Mouse (Mus musculus) monocyte, adult 2 months (primary cell): ENCODE data around the gene Limd1.
"Not testable (repeated sequence)": the region's sequence is repeated elsewhere in the genome, so short reads cannot be mapped to it uniquely, and the experiment has no call there.

Experiments used
- DNase-seq, 2 experiments: peaks; one replicate each; pipeline ENCODE4 v3.0.0; 2022; ENCODE audit warnings: low spot score in 2 of 2, low read depth in 1 of 2

Limd1 gene

DNA sequence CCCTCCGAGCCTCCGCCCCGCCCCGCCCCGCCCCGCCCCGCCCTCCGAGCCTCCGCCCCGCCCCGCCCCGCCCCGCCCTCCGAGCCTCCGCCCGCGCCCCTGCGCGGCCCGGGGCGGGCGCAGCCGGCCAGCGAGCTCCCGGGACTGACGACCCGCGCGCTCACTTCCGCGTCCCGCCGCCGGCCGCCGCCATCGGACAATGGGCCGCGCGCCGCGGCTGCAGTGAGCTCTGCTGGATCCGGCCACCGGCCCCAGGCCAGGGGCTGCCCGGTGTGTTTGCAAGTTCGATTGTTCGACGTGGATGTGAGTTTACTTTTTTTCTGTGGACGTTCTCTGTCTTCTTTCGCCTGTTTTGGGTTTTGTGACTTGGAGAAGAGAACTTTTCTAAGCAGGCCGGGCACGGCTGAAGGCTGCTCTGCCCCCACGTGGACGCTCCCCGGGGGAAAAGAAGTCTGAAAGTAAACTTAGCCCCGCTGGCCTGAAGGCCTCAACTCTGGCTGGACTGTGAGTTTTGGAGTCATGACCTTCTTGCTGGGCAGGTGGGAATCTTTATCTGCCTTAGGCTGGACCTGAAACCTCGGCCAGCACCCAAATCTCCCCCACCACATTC, at the start of gene Limd1:
Gene Limd1 (plus strand): TSS at position 121 of the 610 bp plus-strand sequence.
- DNase-seq, result peak in 1 of 2 experiments; percentile 25

DNA sequence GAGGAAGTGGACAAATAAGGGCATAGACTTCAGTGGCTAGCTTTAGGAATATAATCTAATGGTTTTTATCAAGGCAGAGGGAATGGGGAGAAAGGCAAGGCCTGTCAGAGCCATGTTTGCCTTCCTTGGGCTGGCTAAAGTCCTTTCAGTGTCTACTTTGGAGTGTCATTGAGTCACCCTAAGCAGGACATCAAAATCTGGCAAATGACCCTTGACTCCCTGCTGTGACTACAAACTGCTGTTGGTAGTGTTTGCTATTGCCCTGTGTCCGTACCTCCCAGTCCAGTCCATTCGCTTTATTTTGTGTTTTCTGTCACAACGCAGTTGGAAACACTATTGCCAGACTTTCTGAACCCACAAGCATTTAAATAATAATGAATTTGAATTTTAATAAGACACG, 48.6 kb upstream of the Limd1 start:
- no peak for DNase-seq

- no peak for DNase-seq
Observed at GRCm38 (mm10) chr9:123430973-123431372, 47.5 kb upstream of the Limd1 start.

- DNase-seq, result no peak
Observed at GRCm38 (mm10) chr9:123438223-123438622, 40.3 kb upstream of the Limd1 start.

DNA sequence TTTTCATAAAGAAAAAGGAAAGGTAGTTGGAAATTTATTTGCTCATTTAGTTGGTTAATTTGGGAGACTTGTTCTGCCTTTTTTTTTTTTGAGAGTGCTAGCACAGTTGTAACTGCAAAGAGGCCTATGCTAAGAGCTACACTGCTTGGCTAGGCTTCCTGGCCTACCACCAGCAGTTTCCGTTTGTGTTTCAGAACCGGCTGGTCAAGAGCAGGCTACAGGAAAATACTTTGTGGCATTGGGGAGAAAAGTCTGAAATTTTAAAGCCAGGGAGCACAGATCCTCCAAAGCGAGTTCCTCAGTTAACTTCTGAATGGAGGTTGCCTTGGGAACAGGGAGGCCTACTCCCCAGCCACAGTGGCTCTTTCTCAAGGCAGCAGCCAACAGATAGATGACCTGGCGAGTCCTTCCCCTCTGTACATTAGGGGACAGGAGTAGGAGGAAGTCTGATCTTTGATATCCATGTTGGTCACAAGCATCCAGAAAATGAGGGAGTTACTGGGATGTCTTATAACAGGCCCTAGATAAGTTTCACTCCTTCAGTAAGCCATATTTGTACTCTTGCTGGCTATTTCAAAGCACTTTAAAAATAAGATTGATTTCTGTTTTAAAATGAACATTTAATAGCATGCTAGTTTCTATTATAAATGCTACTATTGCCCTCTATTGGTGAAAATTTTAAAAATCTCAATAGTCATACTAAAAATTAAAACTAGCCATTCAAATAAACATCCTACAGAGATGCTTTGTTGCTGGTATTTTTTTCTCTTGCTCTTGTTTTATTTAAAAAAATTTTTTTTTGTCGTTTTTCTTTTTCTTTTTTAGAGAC, 38.1 kb upstream of the Limd1 start:
- no peak for DNase-seq

DNA sequence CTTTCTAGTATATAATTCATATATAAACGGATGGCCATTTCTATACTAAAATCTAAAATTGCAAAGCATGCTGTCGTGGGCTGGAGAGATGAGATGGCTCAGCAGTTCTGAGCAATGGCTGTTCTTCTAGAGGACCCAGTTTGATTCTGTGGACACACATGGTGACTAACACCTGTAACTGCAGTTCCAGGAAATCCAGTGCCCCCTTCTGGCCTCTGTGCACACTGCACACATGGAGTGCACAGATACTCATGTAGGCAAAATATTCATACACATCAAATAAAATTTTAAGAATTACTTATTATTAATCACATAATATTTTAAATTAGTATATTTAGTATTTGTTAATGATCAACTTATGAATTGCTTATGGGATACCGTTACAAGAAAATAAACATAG, 31.4 kb upstream of the Limd1 start:
- DNase-seq, result not testable (repeated sequence)

GRCm38 (mm10) chr9:123448594-123448993, 29.9 kb upstream of the Limd1 start:
- no peak for DNase-seq

GRCm38 (mm10) chr9:123450174-123450573, 28.3 kb upstream of the Limd1 start:
- peak in 1 of 2 experiments; percentile 22 for DNase-seq

GRCm38 (mm10) chr9:123451772-123452171, 26.7 kb upstream of the Limd1 start:
- no peak for DNase-seq

GRCm38 (mm10) chr9:123456634-123457602, 21.6 kb upstream of the Limd1 start:
- DNase-seq, result no peak

DNA sequence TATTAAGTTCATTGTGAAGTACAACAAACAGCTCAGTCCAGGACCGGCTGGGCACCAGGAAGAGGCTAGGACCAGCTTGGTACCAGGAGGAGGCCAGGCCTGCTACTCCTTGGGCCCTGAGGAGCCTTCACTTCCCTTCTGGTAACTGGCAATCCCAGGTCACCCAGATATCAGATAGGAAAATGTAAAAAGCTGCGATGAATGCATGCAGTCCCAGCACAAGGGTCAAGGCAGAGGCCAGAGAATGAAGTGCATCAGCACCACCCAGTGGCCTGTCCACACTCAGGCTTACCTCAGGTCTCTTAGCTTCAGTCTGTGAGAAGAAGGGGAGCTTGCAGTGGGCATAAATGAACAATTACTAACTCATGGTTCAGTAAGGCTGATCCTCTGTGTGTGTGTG, 20.9 kb upstream of the Limd1 start:
- no peak for DNase-seq

DNA sequence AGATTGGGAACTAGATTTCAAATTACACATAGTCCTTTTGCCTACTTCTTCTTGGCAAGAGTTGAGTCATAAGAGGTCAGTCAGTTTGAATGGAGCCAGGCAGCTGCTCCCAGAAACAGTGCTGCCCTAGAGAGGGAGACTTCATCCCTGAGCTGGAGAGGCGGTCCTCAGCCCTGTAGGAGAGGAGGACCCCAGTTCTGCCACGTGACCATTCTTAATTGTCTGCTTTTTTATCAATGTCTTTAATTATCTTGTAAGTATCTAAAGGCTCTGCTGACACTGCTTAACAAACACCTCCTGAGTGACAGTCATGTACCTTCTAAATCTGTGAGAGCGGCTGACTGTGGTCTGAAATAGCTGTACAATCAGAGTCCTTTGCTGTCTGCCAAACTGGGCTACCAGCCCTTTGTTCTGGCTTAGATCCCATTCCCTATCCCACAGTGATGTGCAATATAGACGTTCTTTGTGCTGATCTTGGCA, 11.3 kb upstream of the Limd1 start:
- no peak for DNase-seq

GRCm38 (mm10) chr9:123468406-123469085, 10.0 kb upstream of the Limd1 start:
- DNase-seq, result no peak

GRCm38 (mm10) chr9:123469087-123469486, 9.4 kb upstream of the Limd1 start:
- DNase-seq, result no peak

DNA sequence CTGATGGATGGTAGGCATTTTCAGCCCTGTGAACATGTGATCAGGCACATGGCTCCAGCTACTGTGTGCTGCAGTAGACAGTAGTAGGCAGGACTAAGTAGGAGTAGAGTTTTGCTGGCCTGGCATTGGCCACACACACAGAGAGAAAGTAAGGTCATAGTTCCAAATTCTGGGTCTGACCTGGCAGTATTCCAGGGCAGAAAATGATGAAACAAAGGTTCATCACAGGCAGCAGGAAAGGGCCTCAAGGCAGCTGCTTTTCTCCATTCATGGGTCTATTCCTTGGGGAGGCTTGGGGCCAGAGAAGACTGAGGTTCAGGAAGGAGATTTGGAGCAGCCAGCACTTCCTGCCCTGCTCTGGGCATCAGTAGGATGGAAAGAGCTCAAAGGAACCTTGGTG, 5.1 kb upstream of the Limd1 start:
- no peak for DNase-seq

- DNase-seq, result no peak
Observed at GRCm38 (mm10) chr9:123475569-123475968, 2.9 kb upstream of the Limd1 start.

GRCm38 (mm10) chr9:123478031-123478585, 398 bp upstream of the Limd1 start:
- no peak for DNase-seq

DNA sequence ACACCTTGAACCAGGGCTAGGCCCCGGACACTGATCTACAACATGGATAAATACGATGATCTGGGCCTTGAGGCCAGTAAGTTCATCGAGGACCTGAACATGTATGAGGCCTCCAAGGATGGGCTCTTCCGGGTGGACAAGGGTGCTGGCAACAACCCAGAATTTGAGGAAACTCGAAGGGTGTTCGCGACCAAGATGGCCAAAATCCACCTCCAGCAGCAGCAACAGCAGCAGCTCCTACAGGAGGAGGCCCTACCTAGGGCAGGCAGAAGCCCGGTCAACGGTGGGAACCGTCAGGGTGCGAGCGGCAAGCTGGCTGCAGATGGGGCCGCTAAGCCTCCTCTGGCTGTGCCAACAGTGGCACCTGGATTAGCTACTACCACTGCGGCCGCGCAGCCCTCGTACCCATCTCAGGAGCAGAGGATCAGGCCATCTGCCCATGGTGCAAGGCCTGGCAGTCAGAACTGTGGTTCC, 727 bp downstream of the Limd1 start:
- no peak for DNase-seq

DNA sequence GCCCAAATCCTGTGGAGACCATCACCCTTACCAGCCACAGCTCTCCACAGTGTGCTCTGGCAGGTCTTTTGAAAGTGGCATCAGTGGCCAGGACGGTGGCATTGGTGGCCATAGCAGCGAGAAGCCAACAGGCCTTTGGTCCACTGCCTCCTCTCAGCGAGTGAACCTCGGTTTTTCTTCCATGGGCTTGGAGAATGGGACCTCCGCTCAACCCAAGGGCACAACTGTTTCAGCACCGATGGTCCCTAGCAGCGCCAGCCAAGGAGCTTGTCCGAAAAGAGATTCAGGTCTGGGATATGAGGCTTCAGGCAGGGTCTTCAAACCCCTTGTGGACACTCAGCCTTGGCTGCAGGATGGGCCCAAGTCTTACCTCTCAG, 1.4 kb downstream of the Limd1 start:
- DNase-seq, result no peak

GRCm38 (mm10) chr9:123480253-123480921, 1.9 kb downstream of the Limd1 start:
- peak; percentile 69 to 73 for DNase-seq
